Mouse (Mus musculus) monocyte, adult 5-6 weeks (primary cell): ENCODE data around the gene Rpl22. TPM values are rescaled to one million over a fixed set of nuclear protein-coding genes. Genes with fewer than 3 reads are reported as not detected.

ENCODE experiments used
- ATAC-seq: fragments of 153-309, 156-312 bp; replicated peaks from 2 replicates; pipeline ENCODE4 v1.8.0; 2017; ENCODE audit warnings: mild to moderate bottlenecking; ENCODE audit not compliant: low TSS enrichment, insufficient number of reproducible peaks, severe bottlenecking, poor library complexity, low FRiP score
- total RNA-seq: library from RNA; stranded (forward); fragments of 200-1000, 200-491, 200-594 nt; gene quantifications from 3 replicates; pipeline ENCODE4 v1.2.3, GENCODE M21; 2017

Rpl22 gene
- total RNA-seq, 1 experiment from 2014 or later, result 1,335 TPM

- ATAC-seq, result no peak
These were observed 35.3 kb downstream of the Rpl22 start for GRCm38 (mm10) chr4:152360855-152361254.

GRCm38 (mm10) chr4:152362180-152362579, 36.6 kb downstream of the Rpl22 start:
- ATAC-seq, result peak; percentile 69

- ATAC-seq, result no peak
These were observed 39.7 kb downstream of the Rpl22 start for GRCm38 (mm10) chr4:152365228-152365627.

- no peak for ATAC-seq
These were observed 57.1 kb downstream of the Rpl22 start for GRCm38 (mm10) chr4:152382528-152383252.

Other genes starting within 250 kb of the Rpl22 start
- gene Tnfrsf25, start 209.8 kb upstream of the Rpl22 start, total RNA-seq, result 1.3 to 4.7 TPM in 2 of 3 replicates, not detected in the other
- 0.53 to 2.0 TPM (median 0.78 TPM) in 3 replicates for gene Espn, start 173.4 kb upstream of the Rpl22 start, total RNA-seq
- not detected in 3 replicates for gene Hes2, start 166.9 kb upstream of the Rpl22 start, total RNA-seq
- 18.1 to 62.4 TPM (median 30.9 TPM) in 3 replicates for gene Acot7, start 147.6 kb upstream of the Rpl22 start, total RNA-seq
- 0.39 to 0.86 TPM in 2 of 3 replicates, not detected in the other for gene Gpr153, start 51.5 kb upstream of the Rpl22 start, total RNA-seq
- gene Hes3, start 34.1 kb upstream of the Rpl22 start, total RNA-seq, result not detected in 3 replicates
- 10.5 to 18.2 TPM (median 14.9 TPM) in 3 replicates for gene Icmt, start 28.5 kb upstream of the Rpl22 start, total RNA-seq
- gene Rnf207, start 6.7 kb upstream of the Rpl22 start, total RNA-seq, result not detected in 3 replicates
- gene Chd5, start 12.9 kb downstream of the Rpl22 start, total RNA-seq, result 0.10 to 0.39 TPM in 2 of 3 replicates, not detected in the other
- 0.19 TPM in 1 of 3 replicates, not detected in the others for gene Nphp4, start 151.0 kb downstream of the Rpl22 start, total RNA-seq
- gene Kcnab2, start 152.1 kb downstream of the Rpl22 start, total RNA-seq, result 75.3 to 156 TPM (median 133 TPM) in 3 replicates